Mouse (Mus musculus): ENCODE measurements around the gene St3gal2.

DNA sequence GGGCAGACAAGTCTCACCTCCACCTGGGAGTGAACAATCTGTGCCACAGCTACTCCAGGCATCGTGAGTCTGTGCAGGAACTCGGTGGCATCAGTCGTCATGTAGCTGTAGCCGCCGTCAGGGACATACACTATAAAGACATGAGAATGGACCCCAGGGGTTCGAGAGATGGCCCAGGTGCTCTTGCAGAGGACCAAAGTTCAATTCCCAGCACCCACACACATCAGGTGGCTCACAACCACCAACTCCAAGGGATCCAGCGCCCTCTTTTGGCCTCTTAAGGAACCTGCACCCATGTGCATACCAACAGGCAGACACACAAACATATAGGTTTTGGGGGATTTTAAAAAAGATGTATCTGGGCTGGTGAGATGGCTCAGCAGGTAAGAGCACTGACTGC is 27.7 kb upstream of the St3gal2 start:
- TF ChIP-seq MYOD1 (IDR thresholded peaks at IDR 0.05; ENCODE audit: control insufficient read depth in 1 of 3, insufficient read length in 2 of 3, low read depth in 2 of 3) (no peak), CEBPB (IDR thresholded peaks at IDR 0.05; ENCODE audit: insufficient read depth, poor library complexity, severe bottlenecking) (no peak), MAX (IDR thresholded peaks at IDR 0.05; ENCODE audit: low read depth) (no peak), POLR2A (IDR thresholded peaks at IDR 0.05; ENCODE audit: insufficient read length, low read depth) (no peak), E2F4 (IDR thresholded peaks at IDR 0.05; ENCODE audit: insufficient read depth) (no peak), MYOG (IDR thresholded peaks at IDR 0.05; ENCODE audit: control insufficient read depth in 1 of 3, insufficient read depth in 1 of 3, insufficient read length in 2 of 3, low read depth in 2 of 3) (no peak), TCF12 (IDR thresholded peaks at IDR 0.05; ENCODE audit: insufficient read depth, poor library complexity, severe bottlenecking) (no peak), POLR2AphosphoS2 (IDR thresholded peaks at IDR 0.05; ENCODE audit: insufficient read length, low read depth) (no peak), SRF (IDR thresholded peaks at IDR 0.05; ENCODE audit: control insufficient read depth, insufficient read length, low read depth) (no peak), USF1 (IDR thresholded peaks at IDR 0.05; ENCODE audit: low read depth) (no peak)

Measured in myocyte (in vitro differentiated cells).